Mouse (Mus musculus) mature B cell (primary cell): ENCODE measurements at regions not wholly inside any gene's neighbourhood (a gene's known extent, or its start where the extent isn't known, plus 50 kb on each side); places are given as distances from the start of the nearest gene placed in this dataset.
"Not testable (repeated sequence)": the region's sequence is repeated elsewhere in the genome, so short reads cannot be mapped to it uniquely, and the experiment has no call there.

Source experiments
- in situ Hi-C: fragments of 300-500 bp; cut with MboI; formaldehyde crosslinking; loops from 2 replicates; pipeline ENCODE4 v1.14.3; 2019

GRCm38 (mm10) chr7:116596914-116597313 is 92.7 kb downstream of the Nucb2 start:
- in situ Hi-C loops, result no loop called here

- in situ Hi-C loops, result no loop called here
Measured at GRCm38 (mm10) chr7:116600340-116600739, 96.2 kb downstream of the Nucb2 start.

- in situ Hi-C loops, result no loop called here
Measured at GRCm38 (mm10) chr7:116603167-116603839, 99.1 kb downstream of the Nucb2 start.

GRCm38 (mm10) chr7:116603840-116604194 is 99.6 kb downstream of the Nucb2 start:
- in situ Hi-C loops, result no loop called here

- in situ Hi-C loops, result loop anchor here (5.0 kb wide), 1 partner anchor 149 kb away; no protein-coding TSS in a partner anchor
Measured at GRCm38 (mm10) chr7:116606255-116606654, 102.1 kb downstream of the Nucb2 start.

GRCm38 (mm10) chr7:116606751-116607483 is 102.7 kb downstream of the Nucb2 start:
- in situ Hi-C loops, result loop anchor here (5.0 kb wide), 1 partner anchor 150 kb away; no protein-coding TSS in a partner anchor

- in situ Hi-C loops, result loop anchor here (5.0 kb wide), 1 partner anchor 150 kb away; no protein-coding TSS in a partner anchor
Measured at GRCm38 (mm10) chr7:116607628-116608225, 103.6 kb downstream of the Nucb2 start.

GRCm38 (mm10) chr7:116608350-116609085 is 104.3 kb downstream of the Nucb2 start:
- in situ Hi-C loops, result loop anchor here (5.0 kb wide), 1 partner anchor 151 kb away; no protein-coding TSS in a partner anchor

GRCm38 (mm10) chr7:116609406-116609805 is 105.2 kb downstream of the Nucb2 start:
- in situ Hi-C loops, result loop anchor here (5.0 kb wide), 1 partner anchor 152 kb away; no protein-coding TSS in a partner anchor

GRCm38 (mm10) chr7:116609906-116610305 is 105.7 kb downstream of the Nucb2 start:
- in situ Hi-C loops, result loop anchor here (5.0 kb wide), 1 partner anchor 153 kb away; no protein-coding TSS in a partner anchor

GRCm38 (mm10) chr7:116615984-116616383 is 111.8 kb downstream of the Nucb2 start:
- in situ Hi-C loops, result no loop called here

- in situ Hi-C loops, result no loop called here
Measured at GRCm38 (mm10) chr7:116619636-116620035, 115.5 kb downstream of the Nucb2 start.

- in situ Hi-C loops, result no loop called here
Measured at GRCm38 (mm10) chr7:116620381-116620780, 116.2 kb downstream of the Nucb2 start.

- in situ Hi-C loops, result no loop called here
Measured at GRCm38 (mm10) chr7:116633210-116633609, 129.0 kb downstream of the Nucb2 start.

GRCm38 (mm10) chr7:116644902-116645650 is 140.9 kb downstream of the Nucb2 start:
- in situ Hi-C loops, result no loop called here

GRCm38 (mm10) chr7:116654466-116654865 is 150.3 kb downstream of the Nucb2 start:
- in situ Hi-C loops, result no loop called here

GRCm38 (mm10) chr7:116657040-116657439 is 152.9 kb downstream of the Nucb2 start:
- in situ Hi-C loops, result not testable (repeated sequence)

- in situ Hi-C loops, result no loop called here
Measured at GRCm38 (mm10) chr7:116665581-116665980, 161.4 kb downstream of the Nucb2 start.

- in situ Hi-C loops, result no loop called here
Measured at GRCm38 (mm10) chr7:116674199-116675019, 170.2 kb downstream of the Nucb2 start.

- in situ Hi-C loops, result no loop called here
Measured at GRCm38 (mm10) chr7:116676696-116677095, 172.5 kb downstream of the Nucb2 start.
